Mouse (Mus musculus): ENCODE data around the gene Gpi1. TPM values are rescaled to one million over a fixed set of nuclear protein-coding genes. Genes with fewer than 3 reads are reported as not detected.

The Gpi1 gene
- total and polyA plus RNA-seq, 3 experiments = 278 to 693 (median 332) TPM

DNA sequence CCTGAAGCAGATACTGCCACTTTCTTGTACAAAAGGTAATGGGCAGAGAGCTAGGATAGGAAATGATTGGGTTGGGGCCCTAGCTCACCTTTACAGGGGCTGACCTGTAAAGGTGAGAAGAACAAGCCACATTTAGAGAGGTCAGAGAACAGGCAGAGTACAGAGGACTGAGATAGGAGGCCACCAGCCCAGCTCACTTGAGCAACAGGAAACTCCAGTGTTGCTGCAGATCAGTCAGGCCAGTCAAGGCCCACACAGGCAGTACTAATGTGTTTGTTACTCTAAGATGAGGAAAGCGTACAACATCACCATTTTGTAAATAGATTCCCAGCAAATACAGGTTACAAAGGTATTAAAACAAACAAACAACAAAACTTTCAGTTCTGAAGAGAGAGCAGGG is 25.8 kb upstream of the Gpi1 start:
- TF ChIP-seq ZMIZ1 (IDR thresholded peaks at IDR 0.05; ENCODE audit: low read depth, low read length) (no peak), KAT2A (IDR thresholded peaks at IDR 0.05; ENCODE audit: insufficient replicate concordance, low read length) (no peak), CTCF (conservative IDR thresholded peaks at IDR 0.05 in 1 of 2, IDR thresholded peaks at IDR 0.05 in 1 of 2; ENCODE audit: low read depth in 2 of 2, low read length in 2 of 2) (no peak), IRF4 (IDR thresholded peaks at IDR 0.05; ENCODE audit: low read depth, low read length) (no peak), ZNF384 (IDR thresholded peaks at IDR 0.05; ENCODE audit: low read depth, low read length) (no peak), CHD2 (IDR thresholded peaks at IDR 0.05; ENCODE audit: low read length) (no peak), SMC3 (IDR thresholded peaks at IDR 0.05; ENCODE audit: low read depth, low read length) (no peak), NRF1 (IDR thresholded peaks at IDR 0.05; ENCODE audit: low read depth, low read length) (no peak), RAD21 (IDR thresholded peaks at IDR 0.05; ENCODE audit: low read depth, low read length) (no peak), POLR2AphosphoS2 (IDR thresholded peaks at IDR 0.05; ENCODE audit: low read depth, low read length) (no peak), TCF12 (IDR thresholded peaks at IDR 0.05; ENCODE audit: low read depth, low read length) (no peak), ETS1 (conservative IDR thresholded peaks at IDR 0.05; ENCODE audit: low read depth, low read length) (no peak)
- no peak for DNase-seq (ENCODE audit: extremely low read depth)
- no peaks in the 10 kb centered on the region for H3K9me3 ChIP-seq (replicated peaks; ENCODE audit: low read length)
- no peak overlapping the region for H3K9ac ChIP-seq (ENCODE audit: insufficient read depth, low read depth)
- H3K4me3 ChIP-seq (replicated peaks in 1 of 3; ENCODE audit: low read depth in 2 of 3, low read length in 2 of 3, poor library complexity in 1 of 3) = no peak overlapping the region
- dilution Hi-C loops (cut with MboI; ENCODE audit: extremely low pct_ligation_motif_present, extremely low pct_unique_long_range_greater_than_20kb, low sequenced_read_pairs) = no loop called here
- H3K27ac ChIP-seq (ENCODE audit: insufficient read depth, low read depth) = no peak overlapping the region
- no peak overlapping the region for H3K4me2 ChIP-seq (ENCODE audit: insufficient read depth, low read depth, poor library complexity, severe bottlenecking)
- no peaks in the 10 kb centered on the region for H3K79me2 ChIP-seq (replicated peaks; ENCODE audit: control insufficient read depth, extremely low read depth, insufficient read depth, poor library complexity, severe bottlenecking)
- H3K4me1 ChIP-seq (ENCODE audit: control insufficient read depth in 1 of 2, insufficient read depth in 2 of 2) = peaks cover 0 to 15% of the 10 kb centered on the region in 2 experiments; a peak in 2 of 4 replicates
- H3K27me3 ChIP-seq (replicated peaks) = no peaks in the 10 kb centered on the region
- in situ Hi-C loops (cut with MboI; ENCODE audit: low pct_ligation_motif_present, low pct_unique_long_range_greater_than_20kb, low sequenced_read_pairs) = loop anchor here (10.0 to 25.0 kb wide), 2 partner anchors 89 to 406 kb away; partner anchors contain the start of gene Kctd15
- H3K36me3 ChIP-seq (replicated peaks in 1 of 2; ENCODE audit: control insufficient read depth in 1 of 2, insufficient read depth in 1 of 2, low read length in 1 of 2) = peaks cover 25 to 71% of the 10 kb centered on the region in 2 experiments

GRCm38 (mm10) chr7:34255137-34255536 is 25.0 kb upstream of the Gpi1 start:
- H3K79me2 ChIP-seq (replicated peaks; ENCODE audit: control insufficient read depth, extremely low read depth, insufficient read depth, poor library complexity, severe bottlenecking) = no peaks in the 10 kb centered on the region
- no peak overlapping the region for H3K27ac ChIP-seq (ENCODE audit: insufficient read depth, low read depth)
- no peaks in the 10 kb centered on the region for H3K27me3 ChIP-seq (replicated peaks)
- DNase-seq (ENCODE audit: extremely low read depth) = no peak
- H3K9ac ChIP-seq (ENCODE audit: insufficient read depth, low read depth) = no peak overlapping the region
- peaks cover 27 to 71% of the 10 kb centered on the region in 2 experiments for H3K36me3 ChIP-seq (replicated peaks in 1 of 2; ENCODE audit: control insufficient read depth in 1 of 2, insufficient read depth in 1 of 2, low read length in 1 of 2)
- dilution Hi-C loops (cut with MboI; ENCODE audit: extremely low pct_ligation_motif_present, extremely low pct_unique_long_range_greater_than_20kb, low sequenced_read_pairs) = no loop called here
- H3K4me3 ChIP-seq (replicated peaks in 1 of 3; ENCODE audit: low read depth in 2 of 3, low read length in 2 of 3, poor library complexity in 1 of 3) = no peak overlapping the region
- TF ChIP-seq IRF4 (IDR thresholded peaks at IDR 0.05; ENCODE audit: low read depth, low read length) (no peak), UBTF (IDR thresholded peaks at IDR 0.05; ENCODE audit: low read depth, low read length) (no peak), USF2 (conservative IDR thresholded peaks at IDR 0.05; ENCODE audit: low read depth, low read length) (no peak), MAX (IDR thresholded peaks at IDR 0.05; ENCODE audit: low read length) (no peak), POLR2A (IDR thresholded peaks at IDR 0.05; ENCODE audit: low read depth, low read length) (no peak), RCOR1 (conservative IDR thresholded peaks at IDR 0.05; ENCODE audit: low read depth, low read length) (no peak), CHD2 (IDR thresholded peaks at IDR 0.05; ENCODE audit: low read length) (no peak), TCF12 (IDR thresholded peaks at IDR 0.05; ENCODE audit: low read depth, low read length) (no peak), MXI1 (IDR thresholded peaks at IDR 0.05; ENCODE audit: low read depth, low read length) (no peak), NRF1 (IDR thresholded peaks at IDR 0.05; ENCODE audit: low read depth, low read length) (no peak), MEF2A (IDR thresholded peaks at IDR 0.05; ENCODE audit: borderline replicate concordance, low read depth, low read length) (no peak), JUN (IDR thresholded peaks at IDR 0.05; ENCODE audit: insufficient read depth, low read depth, low read length) (no peak), PAX5 (IDR thresholded peaks at IDR 0.05; ENCODE audit: low read length) (no peak), TBP (conservative IDR thresholded peaks at IDR 0.05; ENCODE audit: low read depth, low read length) (no peak), CHD1 (IDR thresholded peaks at IDR 0.05; ENCODE audit: low read depth, low read length) (no peak), HCFC1 (IDR thresholded peaks at IDR 0.05; ENCODE audit: low read depth, low read length) (no peak), GABPA (IDR thresholded peaks at IDR 0.05; ENCODE audit: insufficient replicate concordance, low read depth, low read length) (no peak), USF1 (IDR thresholded peaks at IDR 0.05; ENCODE audit: low read depth, low read length) (no peak), MAFK (IDR thresholded peaks at IDR 0.05; ENCODE audit: insufficient replicate concordance, low read length) (no peak), MYC (IDR thresholded peaks at IDR 0.05; ENCODE audit: low read depth, low read length) (no peak)
- in situ Hi-C loops (cut with MboI; ENCODE audit: low pct_ligation_motif_present, low pct_unique_long_range_greater_than_20kb, low sequenced_read_pairs) = loop anchor here (10.0 to 25.0 kb wide), 2 partner anchors 90 to 407 kb away; partner anchors contain the start of gene Kctd15
- no peak overlapping the region for H3K4me2 ChIP-seq (ENCODE audit: insufficient read depth, low read depth, poor library complexity, severe bottlenecking)
- H3K4me1 ChIP-seq (ENCODE audit: control insufficient read depth in 1 of 2, insufficient read depth in 2 of 2) = peaks cover 0 to 15% of the 10 kb centered on the region in 2 experiments; a peak in 2 of 4 replicates
- no peaks in the 10 kb centered on the region for H3K9me3 ChIP-seq (replicated peaks; ENCODE audit: low read length)
